Mouse (Mus musculus) heart, adult 9 months (tissue): Measurements from ENCODE around the gene Sapcd2.
A peak's percentile ranks its signal among the peaks of the same experiment; 100 is the strongest.

ENCODE experiments used
- DNase-seq, 2 experiments: peaks; one replicate each; pipeline ENCODE4 v3.0.0; 2022; ENCODE audit warnings: low spot score in 2 of 2

Gene Sapcd2

DNA sequence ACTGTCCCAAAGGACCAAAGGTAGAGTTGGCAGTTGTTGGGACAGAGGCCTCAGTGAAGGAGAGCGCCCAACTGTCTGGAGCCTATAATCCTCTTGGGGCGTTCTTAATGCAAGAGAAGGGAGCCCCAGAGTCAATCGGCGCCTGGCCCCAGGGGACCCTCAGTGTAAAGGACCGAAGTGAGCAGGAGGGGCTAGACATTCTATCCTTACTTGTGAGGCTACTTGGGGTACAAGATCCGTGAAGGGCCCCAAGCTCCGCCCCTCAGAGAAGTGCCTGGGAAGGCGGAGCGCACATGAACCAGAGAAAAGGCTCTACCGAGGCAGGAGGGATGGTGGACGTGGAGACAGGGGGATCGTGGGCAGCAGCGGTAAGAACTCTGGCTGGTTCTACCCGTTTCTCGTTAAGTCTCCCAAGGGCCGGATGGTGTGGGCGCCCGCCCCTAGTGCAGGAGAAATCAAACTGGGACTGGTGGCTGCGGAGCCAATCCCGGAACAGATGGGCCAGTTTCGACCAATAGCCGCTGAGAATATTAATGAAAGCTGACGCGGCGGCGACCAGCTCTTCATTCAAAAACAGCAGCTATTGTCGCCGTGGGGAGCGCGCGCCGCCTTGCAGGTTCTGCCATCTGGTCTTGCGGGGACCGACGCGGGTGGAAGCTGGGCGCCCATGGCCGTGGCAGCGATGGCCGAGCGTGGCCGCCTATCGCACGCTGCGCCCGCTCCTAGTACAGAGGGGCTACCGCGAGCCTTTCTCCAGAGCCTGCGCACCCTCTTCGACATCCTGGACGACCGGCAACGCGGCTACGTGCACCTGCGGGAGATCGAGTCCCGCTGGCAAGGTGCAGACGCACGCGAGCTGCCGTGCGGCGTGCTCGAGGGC lies at the start of gene Sapcd2:
TSS of gene Sapcd2 (plus strand) at position 558 of the 880 bp plus-strand sequence.
- DNase-seq, result peak; percentile 87 to 91

DNA sequence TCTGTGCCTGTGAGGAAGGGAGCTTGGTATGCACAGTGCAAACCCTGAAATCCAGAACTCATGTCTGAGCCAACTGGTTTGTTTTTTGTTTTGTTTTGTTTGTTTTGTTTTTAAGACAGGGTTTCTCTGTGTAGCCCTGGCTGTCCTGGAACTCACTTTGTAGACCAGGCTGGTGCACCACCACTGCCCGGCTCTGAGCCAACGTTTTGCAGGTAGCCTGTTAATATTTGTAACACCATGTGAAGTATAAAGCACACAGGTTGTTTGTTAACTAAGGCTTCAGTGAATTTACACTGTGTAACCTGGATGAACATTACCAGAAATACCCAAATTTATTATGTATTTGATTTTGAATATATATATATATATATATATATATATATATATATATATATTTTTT lies 46.1 kb upstream of the Sapcd2 start:
- no peak for DNase-seq

DNA sequence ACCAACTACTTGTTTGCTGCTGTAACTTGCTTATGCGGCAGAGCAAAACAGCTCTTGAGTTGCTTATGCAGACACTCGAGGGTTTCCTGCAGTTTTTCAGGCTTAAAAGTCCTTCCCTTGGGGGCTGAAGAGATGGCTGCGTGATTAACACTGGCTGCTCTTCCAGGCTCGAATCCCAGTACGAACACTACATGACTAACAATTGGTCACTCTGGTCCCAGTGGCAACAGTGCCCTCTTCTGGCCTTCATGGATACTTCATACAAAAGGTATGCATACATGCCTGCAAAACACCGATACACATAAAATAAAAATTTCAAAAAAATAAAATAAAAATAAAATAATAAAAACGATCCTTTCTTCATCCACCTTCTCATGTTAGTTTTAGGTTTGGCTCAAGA lies 43.7 kb upstream of the Sapcd2 start:
- no peak for DNase-seq

DNA sequence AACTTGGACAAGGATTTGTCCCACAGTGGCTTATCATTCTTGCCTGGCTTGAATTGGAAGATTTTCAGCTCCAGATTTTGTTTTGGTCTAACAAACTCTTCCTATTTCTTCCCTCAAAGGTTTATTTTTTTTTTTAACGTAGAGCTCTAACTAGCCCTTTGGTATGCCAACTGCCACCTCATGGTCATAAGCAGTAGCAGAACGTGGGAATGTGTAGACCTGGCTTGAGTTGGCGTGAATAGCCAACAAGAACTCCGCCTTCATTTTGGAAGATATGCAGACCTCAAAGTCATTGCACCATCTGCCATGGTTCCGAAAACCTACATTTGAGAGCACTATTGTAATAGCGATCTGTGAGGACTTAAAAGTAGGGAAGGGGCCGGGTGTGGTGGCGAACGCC lies 40.7 kb upstream of the Sapcd2 start:
- DNase-seq, result no peak

GRCm38 (mm10) chr2:25332286-25333160 lies 39.6 kb upstream of the Sapcd2 start, which contains the start of gene Man1b1:
Man1b1 (plus strand) TSS chr2:25332338.
- peak; percentile 99 to 100 for DNase-seq

- no peak for DNase-seq
These were observed 38.6 kb upstream of the Sapcd2 start for GRCm38 (mm10) chr2:25333569-25333968.

DNA sequence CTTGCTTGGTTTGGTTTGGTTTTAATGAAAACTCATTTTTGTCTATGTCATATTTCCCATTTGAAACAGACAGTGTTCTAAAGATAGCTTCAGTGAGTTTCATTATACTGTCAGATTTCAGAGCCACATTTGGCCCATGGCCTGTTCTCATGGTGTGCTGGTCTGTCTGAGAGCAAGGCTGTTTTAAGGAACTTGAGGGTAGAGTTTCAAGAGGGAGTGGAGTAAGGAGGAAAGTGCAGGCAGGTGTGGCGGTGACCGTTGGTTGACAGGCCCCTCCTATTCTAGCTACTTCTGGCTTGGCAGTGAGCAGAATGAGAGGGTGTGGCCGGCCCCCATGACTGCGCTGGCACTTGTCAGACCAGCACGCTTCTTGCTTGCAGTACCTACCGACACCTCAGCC lies 33.8 kb upstream of the Sapcd2 start:
- DNase-seq, result no peak

DNA sequence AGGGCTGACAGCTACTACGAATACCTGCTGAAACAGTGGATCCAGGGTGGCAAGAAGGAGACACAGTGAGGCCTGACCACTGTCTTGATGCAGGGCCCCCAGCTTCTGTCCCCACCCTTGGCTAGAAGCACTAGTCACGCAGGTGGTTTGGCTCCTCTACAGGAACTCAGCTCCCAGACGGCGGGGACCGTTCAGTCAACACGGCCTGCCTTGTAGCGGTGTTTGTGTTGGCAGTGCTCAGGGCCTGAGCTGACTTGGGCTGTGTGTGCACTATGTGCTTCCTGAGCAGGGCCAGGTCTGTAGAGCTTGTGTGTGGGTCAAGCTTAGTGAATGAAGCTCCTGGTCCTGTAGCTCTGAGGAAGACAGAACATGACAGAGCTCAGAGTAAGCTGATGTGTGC lies 24.0 kb upstream of the Sapcd2 start:
- DNase-seq, result no peak

DNA sequence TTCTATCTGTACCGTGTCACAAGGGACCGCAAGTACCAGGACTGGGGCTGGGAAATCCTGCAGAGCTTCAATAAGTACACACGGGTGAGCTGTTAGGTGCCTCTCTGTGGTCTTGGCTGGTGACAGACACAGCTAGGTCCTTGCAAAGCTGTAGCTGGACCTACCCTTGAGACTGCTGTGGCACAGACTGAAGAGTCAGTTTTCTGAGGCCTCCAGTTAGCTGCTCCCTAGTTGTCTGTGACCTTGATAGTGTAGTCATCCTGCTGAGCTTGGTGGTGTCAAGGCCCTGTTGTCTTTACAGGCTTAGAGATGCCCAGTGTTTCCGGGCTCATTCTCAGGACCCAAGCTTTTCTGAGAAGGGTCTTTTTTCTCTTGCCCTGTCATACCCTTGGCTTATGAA lies 22.6 kb upstream of the Sapcd2 start:
- DNase-seq, result no peak

- no peak for DNase-seq
These were observed 21.4 kb upstream of the Sapcd2 start for GRCm38 (mm10) chr2:25350701-25351100.

DNA sequence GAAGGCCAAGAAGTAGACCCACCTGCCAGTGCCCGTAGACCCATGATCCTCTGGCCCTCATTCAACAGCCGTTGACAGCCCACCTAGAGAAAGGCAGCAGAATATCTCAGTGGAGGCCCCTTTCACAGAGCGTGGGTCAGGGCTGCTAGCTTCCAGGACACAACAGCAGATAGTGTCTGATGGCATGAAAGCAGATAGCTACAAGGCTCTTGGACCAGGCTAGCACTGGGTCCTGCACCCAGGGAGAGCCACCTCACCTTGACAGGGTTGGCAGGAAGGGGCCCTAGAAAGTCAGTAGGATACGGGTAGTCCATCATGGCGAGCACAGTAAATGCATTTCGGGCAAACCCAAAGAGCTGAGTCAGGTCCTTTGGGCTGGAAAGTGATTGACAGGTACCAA lies 17.9 kb upstream of the Sapcd2 start:
- no peak for DNase-seq

GRCm38 (mm10) chr2:25355419-25356066 lies 16.6 kb upstream of the Sapcd2 start:
- DNase-seq, result no peak

GRCm38 (mm10) chr2:25356208-25357079 lies 15.7 kb upstream of the Sapcd2 start, which contains the start of gene Dpp7:
Dpp7 (minus strand) TSS chr2:25356359.
- DNase-seq, result peak; percentile 77 to 82

DNA sequence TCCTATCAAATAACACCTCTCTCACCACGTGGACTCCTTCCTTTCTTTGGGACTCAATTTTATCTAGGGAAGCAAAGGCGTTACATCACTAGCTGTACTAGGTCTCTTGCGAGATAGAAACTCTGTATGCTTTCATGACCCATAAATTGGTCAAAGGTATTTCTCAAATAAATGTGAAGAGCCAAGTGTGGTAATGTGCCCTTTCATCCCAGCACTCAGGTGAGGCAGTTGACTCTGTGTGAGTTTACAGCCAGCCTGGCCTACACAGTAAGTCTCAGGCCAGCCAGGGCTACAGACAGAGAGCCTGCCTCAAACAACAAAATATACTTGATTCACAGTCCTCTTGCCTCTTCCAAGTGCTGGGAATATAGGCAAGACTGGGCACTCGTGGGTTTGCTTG lies 12.3 kb upstream of the Sapcd2 start:
- no peak for DNase-seq

- no peak for DNase-seq
These were observed 8.5 kb upstream of the Sapcd2 start for GRCm38 (mm10) chr2:25363478-25364178.

- no peak for DNase-seq
These were observed 7.8 kb upstream of the Sapcd2 start for GRCm38 (mm10) chr2:25364313-25364712.

DNA sequence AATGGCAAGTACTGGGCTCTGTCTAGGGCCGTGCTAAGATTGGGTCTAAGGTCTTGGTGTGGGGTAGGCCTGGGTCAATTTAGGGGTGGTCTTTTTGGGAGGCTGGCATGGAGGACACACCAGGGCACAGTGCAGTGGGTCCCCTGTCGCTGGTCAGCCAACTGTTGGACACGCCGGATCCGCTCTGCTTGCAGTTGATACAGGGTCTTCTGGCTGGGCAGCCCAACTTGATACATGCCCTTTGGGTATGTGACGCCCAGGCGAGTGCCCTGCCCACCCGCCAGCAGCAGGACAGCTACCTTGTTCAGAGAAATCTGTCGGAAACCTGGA lies 7.4 kb upstream of the Sapcd2 start:
- DNase-seq, result no peak

GRCm38 (mm10) chr2:25365091-25365761 lies 6.9 kb upstream of the Sapcd2 start, which contains the start of gene Uap1l1:
Uap1l1 (minus strand) TSS chr2:25365682.
- DNase-seq, result peak; percentile 83

DNA sequence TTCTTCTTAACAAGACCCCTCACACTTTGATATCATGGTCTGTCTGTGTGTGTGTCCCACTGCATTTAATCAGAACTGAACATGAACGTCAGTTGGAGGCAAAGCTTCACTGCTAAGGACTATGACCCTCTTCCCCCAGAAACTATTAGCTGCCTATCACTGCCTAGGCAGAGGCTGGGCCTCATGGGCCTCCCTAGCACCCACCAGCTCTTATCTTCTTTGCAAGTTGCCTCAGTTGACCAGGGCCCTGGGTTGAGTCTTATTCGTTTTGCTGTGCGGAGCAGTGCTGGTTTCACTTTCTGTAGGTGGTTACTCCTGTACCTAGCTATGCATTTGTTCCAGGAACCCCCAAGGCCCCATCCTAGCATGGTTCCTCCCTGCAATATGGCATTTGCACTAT lies 2.1 kb upstream of the Sapcd2 start:
- no peak for DNase-seq
